Mouse (Mus musculus) kidney, postnatal 10 days (tissue): ENCODE data around the gene Cep250.

Experiments used
- DNase-seq: peaks from one replicate; pipeline ENCODE4 v3.0.0; 2021; ENCODE audit warnings: mixed read lengths

The Cep250 gene

DNA sequence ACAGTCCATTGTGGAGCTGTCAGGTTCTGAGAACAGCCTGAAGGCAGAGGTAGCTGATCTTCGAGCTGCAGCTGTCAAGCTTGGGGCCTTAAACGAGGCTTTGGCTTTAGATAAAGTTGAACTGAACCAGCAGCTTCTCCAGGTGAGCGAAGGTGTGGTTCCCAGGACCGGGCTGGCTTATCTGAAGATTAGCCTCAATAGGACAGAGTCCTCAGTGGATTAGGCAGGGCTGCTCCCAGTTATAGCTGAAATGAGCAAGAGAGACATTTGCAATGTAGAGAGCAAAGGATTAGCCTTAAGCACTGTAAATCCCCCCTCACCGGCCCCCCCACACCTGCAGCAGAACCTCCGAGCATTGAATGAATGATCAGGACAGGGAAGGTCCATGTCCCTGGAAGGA is 17.1 kb downstream of the Cep250 start:
- no peak for DNase-seq

DNA sequence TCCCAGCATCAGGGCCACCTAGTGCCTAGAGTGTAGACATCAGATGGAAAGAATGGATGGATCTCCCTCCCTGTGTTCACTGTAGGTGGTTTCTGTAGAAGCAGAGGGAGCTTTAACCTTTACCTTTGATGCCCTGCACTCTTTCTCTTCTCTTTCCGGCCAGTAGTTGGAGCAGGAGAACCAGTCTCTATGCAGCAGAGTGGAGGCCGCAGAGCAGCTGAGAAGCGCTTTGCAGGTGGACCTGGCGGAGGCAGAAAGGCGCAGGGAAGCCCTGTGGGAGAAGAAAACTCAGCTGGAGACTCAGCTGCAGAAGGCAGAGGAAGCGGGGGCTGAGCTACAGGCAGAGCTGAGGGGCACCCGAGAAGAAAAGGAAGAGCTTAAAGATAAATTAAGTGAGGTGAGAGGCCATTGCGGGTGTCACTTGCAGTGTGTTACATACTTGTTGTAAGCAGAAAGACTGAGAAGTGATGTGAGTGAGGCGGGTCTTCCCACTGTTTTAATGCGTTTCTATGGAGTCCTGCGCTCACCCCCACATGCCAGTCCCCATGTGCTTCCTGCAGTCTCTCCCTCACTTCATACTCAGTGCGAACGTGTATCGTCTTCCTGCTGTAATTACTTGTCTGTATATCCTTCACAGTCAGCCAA is 18.0 kb downstream of the Cep250 start:
- DNase-seq: no peak

DNA sequence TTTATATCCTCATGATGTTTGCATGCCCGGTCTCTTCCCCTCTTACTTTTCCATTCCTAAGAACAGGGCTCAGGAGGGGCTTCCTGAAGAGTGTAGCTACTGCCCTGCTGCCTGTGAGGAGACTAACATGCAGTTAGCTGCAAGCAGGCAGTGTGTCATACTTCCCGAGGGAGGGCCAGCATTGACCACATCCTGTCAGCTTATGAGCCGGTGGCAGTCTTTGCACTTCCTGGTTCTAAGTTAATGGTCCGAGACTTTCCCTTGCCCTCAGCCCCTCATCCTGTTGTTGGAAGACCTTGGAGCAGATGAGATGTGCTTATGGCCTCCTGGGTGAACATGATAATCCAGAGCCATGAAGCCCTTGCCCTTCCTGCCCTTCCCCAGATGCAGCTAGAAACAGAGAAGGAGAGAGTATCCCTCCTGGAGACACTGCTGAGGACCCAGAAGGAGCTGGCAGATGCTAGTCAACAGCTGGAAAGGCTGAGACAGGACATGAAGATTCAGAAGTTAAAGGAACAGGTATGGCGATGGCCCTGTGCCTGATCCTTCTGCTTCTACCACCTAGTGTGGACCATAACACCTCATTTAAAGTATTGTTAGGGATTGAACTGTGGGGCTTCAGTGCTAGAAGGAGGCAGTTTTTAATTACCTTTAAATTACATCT is 23.2 kb downstream of the Cep250 start:
- peak; percentile 64 for DNase-seq

DNA sequence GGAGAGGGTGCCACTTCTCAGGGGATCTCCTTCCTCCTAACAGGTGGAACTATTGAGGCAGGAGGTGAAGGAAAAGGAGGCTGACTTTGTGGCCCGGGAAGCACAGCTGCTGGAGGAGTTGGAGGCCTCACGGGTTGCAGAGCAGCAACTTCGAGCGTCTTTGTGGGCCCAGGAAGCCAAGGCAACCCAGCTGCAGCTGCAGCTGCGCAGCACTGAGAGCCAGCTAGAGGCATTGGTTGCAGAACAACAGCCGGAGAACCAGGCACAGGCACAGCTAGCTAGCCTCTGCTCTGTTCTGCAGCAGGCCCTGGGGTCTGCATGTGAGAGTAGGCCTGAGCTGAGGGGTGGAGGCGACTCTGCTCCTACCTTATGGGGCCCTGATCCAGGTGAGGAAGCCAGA is 29.5 kb downstream of the Cep250 start:
- DNase-seq: no peak

DNA sequence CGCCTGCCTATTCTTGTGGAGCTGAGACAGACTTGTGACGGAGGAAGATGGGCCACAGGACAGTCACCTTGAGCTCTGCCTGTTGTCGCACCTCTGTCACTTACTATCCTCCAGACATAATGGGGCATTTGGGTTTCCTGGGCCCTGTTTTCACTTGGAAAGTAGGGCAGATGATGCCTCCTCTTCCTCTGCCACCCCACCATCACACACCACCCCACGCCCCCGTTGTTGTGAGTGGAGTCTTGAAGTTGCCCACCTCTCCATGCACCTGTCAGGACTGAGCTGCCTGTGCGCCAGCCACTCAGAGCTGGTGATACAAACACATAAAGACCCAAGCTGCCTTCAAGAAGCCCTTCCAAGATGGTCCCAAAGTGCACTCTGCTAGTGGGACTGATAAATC is 30.9 kb downstream of the Cep250 start:
- DNase-seq: no peak

DNA sequence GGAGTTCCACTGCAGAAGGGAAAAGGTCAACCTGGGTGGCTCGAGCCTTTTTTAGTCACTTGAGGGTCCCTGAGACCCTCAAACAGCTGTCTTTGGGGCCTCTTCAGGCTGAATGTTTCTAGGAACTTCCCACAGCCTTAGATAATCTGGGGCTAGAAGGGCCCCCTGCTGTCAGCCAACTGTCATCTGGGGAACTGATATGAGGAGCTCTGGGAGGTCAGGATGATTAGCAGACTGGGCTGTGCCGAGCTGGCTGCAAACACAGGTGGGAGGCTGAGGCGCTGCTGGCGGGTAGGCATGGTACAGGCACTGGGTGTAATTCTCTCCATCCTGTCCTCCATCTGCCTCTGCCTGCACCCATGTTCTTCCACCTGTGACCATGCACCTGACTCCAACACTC is 32.8 kb downstream of the Cep250 start:
- DNase-seq: no peak

DNA sequence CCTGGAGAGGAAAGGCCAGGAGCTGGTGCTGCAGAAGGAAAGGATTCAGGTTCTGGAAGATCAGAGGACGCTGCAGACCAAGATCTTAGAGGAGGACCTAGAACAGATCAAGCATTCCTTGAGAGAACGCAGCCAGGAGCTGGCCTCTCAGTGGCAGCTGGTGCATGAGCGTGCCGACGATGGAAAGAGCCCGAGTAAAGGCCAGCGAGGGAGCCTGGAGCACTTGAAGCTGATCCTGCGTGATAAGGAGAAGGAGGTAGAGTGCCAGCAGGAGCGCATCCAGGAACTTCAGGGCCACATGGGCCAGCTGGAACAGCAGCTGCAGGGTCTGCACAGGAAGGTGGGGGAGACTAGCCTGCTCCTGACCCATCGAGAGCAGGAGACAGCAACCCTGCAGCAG is 34.9 kb downstream of the Cep250 start:
- DNase-seq: no peak

DNA sequence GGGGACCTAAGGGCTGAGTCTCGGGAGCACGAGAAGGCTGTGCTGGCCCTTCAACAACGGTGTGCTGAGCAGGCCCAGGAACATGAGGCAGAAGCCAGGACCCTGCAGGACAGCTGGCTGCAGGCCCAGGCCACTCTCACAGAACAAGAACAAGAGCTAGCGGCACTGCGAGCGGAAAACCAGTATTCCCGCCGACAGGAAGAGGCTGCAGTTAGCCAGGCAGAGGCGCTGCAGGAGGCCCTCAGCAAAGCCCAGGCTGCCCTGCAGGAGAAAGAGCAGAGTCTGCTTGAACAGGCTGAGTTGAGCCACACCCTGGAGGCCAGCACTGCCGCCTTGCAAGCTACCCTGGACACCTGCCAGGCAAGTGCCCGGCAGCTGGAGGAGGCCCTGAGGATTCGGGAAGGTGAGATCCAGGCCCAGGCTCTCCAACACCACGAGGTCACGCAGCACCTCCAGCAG is 35.6 kb downstream of the Cep250 start:
- DNase-seq: peak; percentile 70

DNA sequence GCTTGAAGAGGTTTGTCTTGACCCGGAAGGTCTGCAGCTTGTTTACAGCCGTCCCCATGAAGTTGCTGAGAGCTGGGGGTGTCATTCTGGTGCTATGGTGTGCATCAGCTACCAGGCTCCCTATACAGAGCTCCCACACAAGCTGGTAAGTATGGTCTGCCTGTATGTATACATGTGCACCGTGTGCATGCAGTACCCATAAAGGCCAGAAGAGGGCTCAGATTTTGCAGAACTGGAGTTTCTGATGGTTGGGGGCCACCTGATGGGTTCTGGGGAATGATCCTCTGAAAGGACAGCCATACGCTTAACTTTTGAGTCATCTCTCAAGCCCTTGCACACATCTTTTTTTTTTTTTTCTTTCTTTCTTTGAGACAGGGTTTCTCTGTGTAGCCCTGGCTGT is 49.1 kb downstream of the Cep250 start:
- DNase-seq: peak; percentile 25

DNA sequence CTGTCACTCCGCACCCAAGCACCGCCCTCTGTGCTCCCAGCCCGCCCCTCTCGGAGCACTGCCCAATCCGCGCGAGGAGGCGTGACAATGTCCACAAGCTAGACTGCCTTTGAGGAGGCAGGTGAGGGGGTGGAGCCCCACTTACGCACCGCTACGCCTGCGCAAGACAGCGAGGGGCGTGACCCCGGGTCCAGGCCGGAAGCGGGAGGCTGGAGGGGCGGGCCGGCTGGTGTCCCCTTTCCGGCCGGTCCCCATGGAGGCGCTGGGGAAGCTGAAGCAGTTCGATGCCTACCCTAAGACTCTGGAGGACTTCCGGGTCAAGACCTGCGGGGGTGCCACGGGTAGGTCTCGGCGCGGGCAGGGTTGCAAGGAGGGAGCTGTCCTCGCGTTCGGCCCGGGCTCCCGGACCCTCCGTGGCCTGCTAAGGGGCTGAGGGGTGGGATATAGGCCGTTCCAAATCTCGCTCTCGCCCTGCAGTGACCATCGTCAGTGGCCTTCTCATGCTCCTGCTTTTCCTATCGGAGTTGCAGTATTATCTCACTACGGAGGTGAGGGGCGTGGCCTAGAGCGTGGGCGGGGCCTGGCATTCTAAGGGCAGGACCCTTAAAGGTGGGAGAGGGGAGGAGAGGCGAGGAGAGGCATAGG is 51.8 kb downstream of the Cep250 start, which contains the start of the genes 6430550D23Rik and Ergic3:
Gene 6430550D23Rik (minus strand): TSS at position 90 of the 645 bp plus-strand sequence.
Gene Ergic3 (plus strand): TSS at position 158 of the 645 bp plus-strand sequence.
- DNase-seq: peak; percentile 99

DNA sequence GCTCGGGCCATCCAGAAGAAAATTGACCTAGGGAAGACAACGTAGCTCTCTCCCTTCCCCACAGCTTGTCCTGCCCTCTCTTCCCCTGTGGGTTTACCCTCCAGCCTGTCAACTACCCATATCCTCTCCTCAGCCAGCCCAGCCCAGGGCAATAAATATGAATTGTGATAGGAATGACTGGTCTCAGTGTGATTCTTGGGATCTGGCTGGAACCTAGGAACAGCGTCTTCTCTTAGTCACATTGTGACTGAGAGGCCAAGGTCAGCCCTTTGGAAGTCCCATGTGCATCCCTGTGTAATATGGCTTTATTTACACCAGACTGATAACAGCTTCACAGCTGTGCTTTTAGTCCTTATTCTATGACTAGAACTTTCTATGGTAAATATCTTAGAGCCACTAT is 61.8 kb downstream of the Cep250 start:
- DNase-seq: no peak

DNA sequence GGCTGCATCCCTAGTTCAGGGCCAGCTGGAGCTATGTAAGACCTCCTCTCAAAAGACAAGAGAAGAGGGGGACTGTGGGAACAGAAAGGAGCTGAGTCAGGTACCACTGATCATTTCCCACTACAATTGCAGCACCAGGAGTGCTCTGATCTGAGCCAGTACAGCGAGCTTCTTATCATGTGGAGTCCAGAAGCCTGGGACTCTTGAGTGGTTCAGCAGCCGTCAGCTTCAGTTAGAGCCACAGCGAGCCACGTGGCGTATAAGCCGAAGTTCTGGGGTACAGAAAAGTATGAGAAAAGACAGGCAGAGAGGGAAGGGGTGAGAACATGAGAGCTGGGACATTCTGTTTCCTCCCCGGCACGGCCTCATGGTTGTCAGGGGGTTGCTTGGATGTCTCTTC is 65.0 kb downstream of the Cep250 start:
- DNase-seq: no peak

DNA sequence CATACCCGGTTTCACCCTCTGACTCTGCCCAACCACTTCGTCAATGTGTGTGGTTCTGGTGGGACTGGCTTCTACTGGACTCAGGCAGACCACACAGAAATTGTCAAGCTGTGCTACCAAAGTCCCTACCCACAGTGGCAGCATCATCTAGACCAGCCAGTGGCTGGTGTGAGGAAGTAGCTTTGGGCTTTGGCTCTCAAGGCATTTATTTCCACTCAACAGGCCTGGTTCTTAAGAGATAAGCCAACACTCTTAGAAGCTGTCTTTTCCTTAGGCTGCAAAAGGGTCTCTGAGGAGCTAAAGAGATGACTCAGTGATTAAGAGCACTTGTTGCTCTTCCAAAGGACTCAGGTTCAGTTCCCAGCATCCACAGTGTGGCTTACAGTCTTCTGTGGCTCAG is 65.5 kb downstream of the Cep250 start:
- DNase-seq: no peak

DNA sequence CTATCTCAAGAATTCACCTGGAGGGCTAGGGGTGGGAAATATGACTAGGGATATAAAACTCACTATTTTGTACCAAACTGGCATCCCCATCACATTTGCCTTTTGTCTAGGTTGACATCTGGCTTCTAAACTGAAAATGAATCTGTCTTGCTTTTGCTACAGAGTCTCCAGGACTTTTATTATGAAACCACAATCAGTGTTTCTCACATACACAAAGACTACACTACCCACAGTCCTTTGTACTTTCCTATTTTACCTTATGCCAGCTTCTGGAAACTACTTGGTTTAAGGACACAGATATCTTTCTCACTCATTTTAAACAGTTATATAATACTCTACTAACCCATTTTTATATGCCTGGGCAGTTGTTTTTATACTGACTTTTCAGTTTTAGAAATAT is 69.2 kb downstream of the Cep250 start:
- no peak for DNase-seq

DNA sequence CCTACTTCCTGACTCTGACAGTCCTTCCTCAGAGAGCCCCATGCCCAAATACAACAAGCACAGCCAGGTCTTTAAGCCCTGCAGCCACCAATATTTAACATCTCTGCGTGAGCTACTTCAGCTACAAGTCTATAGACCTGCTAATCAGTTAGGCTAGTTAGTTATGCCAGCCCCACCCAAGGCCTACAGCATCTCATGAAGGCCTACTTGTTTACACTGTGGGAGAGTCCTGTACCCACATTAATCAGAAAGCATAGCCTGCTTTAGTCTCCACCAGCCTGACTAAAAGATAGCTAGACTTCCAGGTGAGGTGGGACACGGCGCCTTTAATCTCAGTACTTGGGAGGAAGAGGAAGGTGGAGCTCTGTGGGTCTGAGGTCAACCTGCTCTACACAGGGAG is 83.1 kb downstream of the Cep250 start:
- no peak for DNase-seq

DNA sequence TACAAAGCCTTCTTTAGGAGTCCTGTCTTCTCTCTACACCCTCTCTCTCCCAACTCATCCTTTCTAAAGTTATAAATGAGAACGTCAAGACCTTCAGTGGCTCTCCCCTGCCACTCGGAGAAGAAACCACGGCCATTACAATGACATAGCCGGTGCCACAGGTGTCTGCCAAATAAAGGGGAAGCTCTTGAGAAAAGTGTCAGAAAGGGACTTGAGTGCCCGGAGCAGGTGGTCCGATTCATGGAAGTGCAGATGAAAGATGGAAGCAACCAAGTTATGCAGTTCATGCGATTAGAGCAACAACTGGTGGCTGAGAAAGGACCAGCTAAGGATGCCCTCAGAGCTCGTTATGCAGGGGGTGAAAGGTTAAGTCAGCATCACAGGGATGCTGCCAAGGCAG is 86.6 kb downstream of the Cep250 start:
- no peak for DNase-seq

DNA sequence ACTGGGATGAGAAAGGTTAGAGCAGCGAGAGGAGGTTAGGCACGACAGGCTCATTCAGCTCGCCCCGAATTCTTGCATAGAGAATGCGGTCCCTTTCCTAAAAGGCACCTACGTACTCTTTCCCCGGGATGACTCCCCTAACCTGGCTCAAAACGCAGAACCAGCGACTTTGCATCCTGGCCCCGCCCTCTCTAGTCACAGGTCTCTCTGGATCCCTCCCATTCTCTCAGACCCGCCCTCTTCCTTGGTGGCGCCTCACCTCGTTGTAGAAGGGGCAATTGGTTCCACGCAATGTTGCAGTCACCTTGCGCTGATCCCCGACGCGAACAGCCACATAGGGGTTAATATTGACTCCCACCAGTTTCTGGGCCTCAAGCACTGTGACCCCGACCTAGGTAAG is 91.7 kb downstream of the Cep250 start:
- DNase-seq: no peak
